Mouse (Mus musculus): ENCODE data around the gene Rrm2. TPM values are rescaled to one million over a fixed set of nuclear protein-coding genes. Genes with fewer than 3 reads are reported as not detected.
"Not testable (repeated sequence)": the region's sequence is repeated elsewhere in the genome, so short reads cannot be mapped to it uniquely, and the experiment has no call there.

The Rrm2 gene
- polyA plus RNA-seq, 1 experiment from 2014 or later, result 640 TPM

DNA sequence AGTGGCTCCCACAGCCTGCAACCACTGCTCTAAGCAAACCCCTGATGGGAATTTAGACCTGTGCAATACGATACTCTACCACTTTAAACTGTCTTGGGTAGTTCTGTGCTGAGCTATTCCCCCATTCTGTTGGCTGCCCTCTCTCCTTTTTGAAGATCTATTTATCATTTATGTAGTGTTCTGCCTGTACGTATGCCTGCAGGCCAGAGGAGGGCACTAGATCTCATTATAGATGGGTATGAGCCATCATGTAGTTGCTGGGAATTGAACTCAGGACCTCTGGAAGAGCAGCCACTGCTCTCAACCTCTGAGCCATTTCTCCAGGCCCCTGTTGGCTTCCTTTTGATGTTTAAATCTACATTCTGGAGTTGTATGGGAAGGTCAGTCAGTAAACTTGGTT is 28.9 kb downstream of the Rrm2 start:
- WGBS, result 75% methylated on average over 2 of the region's 2 CpGs
- H3K4me3 ChIP-seq, result no peak overlapping the region
- no peaks in the 10 kb centered on the region for H3K9me3 ChIP-seq
- H3K27ac ChIP-seq (replicated peaks), result no peak overlapping the region
- DNase-seq (ENCODE audit: low spot score), result no peak
- no peaks in the 10 kb centered on the region for H3K36me3 ChIP-seq (replicated peaks)
- no peaks in the 10 kb centered on the region for H3K4me1 ChIP-seq
- 0 out of 2 replicates have a peak, but pooled peaks cover 2% of the 10 kb centered on the region for H3K27me3 ChIP-seq (replicated peaks; ENCODE audit: low read depth, poor library complexity, severe bottlenecking)

DNA sequence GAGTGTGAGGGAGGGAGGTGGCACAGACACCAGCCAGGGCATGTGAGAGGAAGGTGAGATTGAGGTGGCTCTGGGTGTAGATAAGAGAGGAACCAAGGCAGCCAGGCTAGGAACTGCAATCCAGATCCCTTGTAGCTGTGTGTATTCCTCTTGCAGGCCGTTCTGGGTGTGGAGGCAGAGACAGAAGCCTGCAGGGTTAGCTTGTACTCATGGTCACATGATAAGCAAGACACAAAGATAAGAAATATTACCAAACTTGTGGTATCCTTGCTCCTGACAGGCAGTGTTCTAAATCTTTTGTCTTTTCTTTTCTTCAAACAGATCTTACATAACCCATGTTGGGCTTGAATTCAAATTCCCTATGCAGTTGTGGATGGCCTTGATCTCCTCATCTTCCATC is 31.9 kb downstream of the Rrm2 start:
- H3K27me3 ChIP-seq (replicated peaks; ENCODE audit: low read depth, poor library complexity, severe bottlenecking), result 0 out of 2 replicates have a peak, but pooled peaks cover 2% of the 10 kb centered on the region
- 0 out of 2 replicates have a peak, but pooled peaks cover 6% of the 10 kb centered on the region for H3K4me1 ChIP-seq
- H3K27ac ChIP-seq (replicated peaks), result no peak overlapping the region
- no peak overlapping the region for H3K4me3 ChIP-seq
- WGBS, result 72% methylated on average over 1 of the region's 1 CpGs
- DNase-seq (ENCODE audit: low spot score), result no peak
- H3K9me3 ChIP-seq, result no peaks in the 10 kb centered on the region
- no peaks in the 10 kb centered on the region for H3K36me3 ChIP-seq (replicated peaks)

DNA sequence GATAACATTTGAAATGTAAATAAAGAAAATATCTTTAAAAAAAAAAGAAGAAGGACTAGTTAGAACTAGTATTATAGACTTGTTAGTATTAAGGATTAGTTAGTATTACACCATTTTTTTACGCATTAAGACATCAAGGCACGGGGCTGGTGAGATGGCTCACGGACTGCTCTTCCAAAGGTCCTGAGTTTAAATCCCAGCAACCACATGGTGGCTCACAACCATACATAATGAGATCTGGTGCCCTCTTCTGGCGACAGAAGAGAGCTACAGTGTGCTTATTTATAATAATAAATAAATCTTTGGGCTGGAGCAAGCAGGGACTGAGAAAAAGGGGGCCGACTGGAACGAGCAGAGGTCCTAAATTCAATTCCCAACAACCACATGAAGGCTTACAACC is 33.5 kb downstream of the Rrm2 start:
- H3K9me3 ChIP-seq; H3K4me1 ChIP-seq; DNase-seq (ENCODE audit: low spot score); H3K36me3 ChIP-seq (replicated peaks); H3K27ac ChIP-seq (replicated peaks); H3K27me3 ChIP-seq (replicated peaks; ENCODE audit: low read depth, poor library complexity, severe bottlenecking); H3K4me3 ChIP-seq: not testable (repeated sequence)
- 65% methylated on average over 6 of the region's 6 CpGs for WGBS

- WGBS, result 44% methylated on average over 1 of the region's 1 CpGs
- Histone ChIP-seq H3K4me1 (peaks cover 19% of the 10 kb centered on the region), H3K27me3 (replicated peaks; ENCODE audit: low read depth, poor library complexity, severe bottlenecking) (no peaks in the 10 kb centered on the region), H3K27ac (replicated peaks) (no peak overlapping the region), H3K4me3 (no peak overlapping the region), H3K36me3 (replicated peaks) (no peaks in the 10 kb centered on the region), H3K9me3 (no peaks in the 10 kb centered on the region)
- DNase-seq (ENCODE audit: low spot score), result no peak
Observed at GRCm38 (mm10) chr12:24744309-24744708, 36.3 kb downstream of the Rrm2 start.

- no peak for DNase-seq (ENCODE audit: low spot score)
- Histone ChIP-seq H3K36me3 (replicated peaks) (no peaks in the 10 kb centered on the region), H3K4me1 (peaks cover 19% of the 10 kb centered on the region), H3K27ac (replicated peaks) (0 out of 2 replicates have a peak overlapping the region, but pooled peaks have one; percentile 24), H3K9me3 (no peaks in the 10 kb centered on the region), H3K4me3 (no peak overlapping the region), H3K27me3 (replicated peaks; ENCODE audit: low read depth, poor library complexity, severe bottlenecking) (no peaks in the 10 kb centered on the region)
- 59% methylated on average over 5 of the region's 5 CpGs for WGBS
Observed at GRCm38 (mm10) chr12:24746579-24747296, 38.7 kb downstream of the Rrm2 start.

DNA sequence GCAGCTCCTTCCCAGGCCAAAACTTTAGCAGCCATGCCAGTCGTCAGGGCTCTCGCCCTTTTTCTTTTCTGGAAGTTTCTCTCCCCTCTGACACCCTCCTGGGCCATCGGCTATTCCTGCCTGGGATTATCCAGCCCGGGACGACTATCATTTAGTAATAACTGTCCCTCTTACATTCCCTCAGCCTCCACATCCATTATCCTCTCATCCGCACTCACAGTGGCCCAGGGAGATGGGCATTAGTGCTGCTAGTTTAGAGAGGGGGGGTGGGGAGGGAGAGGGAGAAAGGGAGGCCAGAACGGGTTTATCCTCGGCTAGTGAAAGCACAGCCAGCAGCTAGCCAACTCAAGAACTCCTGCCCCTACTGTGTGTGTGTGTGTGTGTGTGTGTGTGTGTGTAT is 39.3 kb downstream of the Rrm2 start:
- Histone ChIP-seq H3K4me3 (no peak overlapping the region), H3K4me1 (peaks cover 19% of the 10 kb centered on the region), H3K27me3 (replicated peaks; ENCODE audit: low read depth, poor library complexity, severe bottlenecking) (no peaks in the 10 kb centered on the region), H3K9me3 (no peaks in the 10 kb centered on the region), H3K36me3 (replicated peaks) (no peaks in the 10 kb centered on the region), H3K27ac (replicated peaks) (peak overlapping the region; percentile 40; the same call in 1 of the 2 replicates)
- 69% methylated on average over 8 of the region's 8 CpGs for WGBS
- no peak for DNase-seq (ENCODE audit: low spot score)

DNA sequence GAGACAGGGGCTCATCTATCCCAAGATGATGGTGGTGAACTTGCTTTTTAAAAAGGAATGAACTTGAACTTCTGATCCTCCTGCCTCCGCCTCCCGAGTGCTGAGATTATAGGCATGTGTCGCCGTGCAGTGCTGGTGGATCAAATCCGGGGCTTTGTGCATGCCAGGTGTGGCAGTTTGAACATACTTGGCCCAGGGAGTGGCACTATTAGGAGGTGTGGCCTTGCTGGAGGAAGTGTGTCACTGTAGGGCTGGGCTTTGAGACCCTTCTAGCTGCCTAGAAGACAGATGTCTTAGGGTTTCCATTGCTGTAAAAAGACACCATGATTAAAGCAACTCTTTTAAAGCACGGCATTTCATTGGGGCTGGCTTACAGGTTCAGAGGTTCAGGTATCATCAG is 42.5 kb downstream of the Rrm2 start:
- Histone ChIP-seq H3K9me3 (no peaks in the 10 kb centered on the region), H3K36me3 (replicated peaks) (no peaks in the 10 kb centered on the region), H3K27me3 (replicated peaks; ENCODE audit: low read depth, poor library complexity, severe bottlenecking) (no peaks in the 10 kb centered on the region), H3K4me1 (peaks cover 13% of the 10 kb centered on the region), H3K27ac (replicated peaks) (no peak overlapping the region), H3K4me3 (no peak overlapping the region)
- WGBS, result 91% methylated on average over 6 of the region's 6 CpGs
- DNase-seq (ENCODE audit: low spot score), result no peak

DNA sequence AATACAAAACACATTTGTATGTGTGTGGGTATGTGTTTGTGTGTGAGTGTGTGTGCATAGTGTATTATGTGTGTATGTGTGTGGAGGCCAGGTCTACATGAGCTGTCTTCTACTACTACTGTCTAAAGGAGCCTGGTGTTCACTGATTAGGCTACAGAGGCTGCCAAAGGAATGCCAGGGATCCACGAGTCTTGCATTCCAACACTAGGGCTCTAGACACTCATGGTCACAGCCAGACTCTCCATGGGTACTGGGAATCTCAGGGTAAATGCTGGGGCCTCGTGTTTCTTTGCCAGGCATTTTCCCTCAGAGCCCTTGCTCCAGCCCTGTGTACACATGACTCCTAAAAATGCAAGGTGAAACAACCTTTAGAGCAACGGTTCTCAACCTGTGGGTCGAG is 45.6 kb downstream of the Rrm2 start:
- Histone ChIP-seq H3K4me3 (no peak overlapping the region), H3K27ac (replicated peaks) (no peak overlapping the region), H3K4me1 (peaks cover 8% of the 10 kb centered on the region), H3K36me3 (replicated peaks) (no peaks in the 10 kb centered on the region), H3K27me3 (replicated peaks; ENCODE audit: low read depth, poor library complexity, severe bottlenecking) (no peaks in the 10 kb centered on the region), H3K9me3 (no peaks in the 10 kb centered on the region)
- no peak for DNase-seq (ENCODE audit: low spot score)
- 84% methylated on average over 4 of the region's 4 CpGs for WGBS

GRCm38 (mm10) chr12:24754693-24755092 is 46.7 kb downstream of the Rrm2 start:
- Histone ChIP-seq H3K36me3 (replicated peaks) (no peaks in the 10 kb centered on the region), H3K9me3 (no peaks in the 10 kb centered on the region), H3K27ac (replicated peaks) (no peak overlapping the region; the same call in 1 of the 2 replicates), H3K4me1 (peaks cover 8% of the 10 kb centered on the region), H3K4me3 (no peak overlapping the region), H3K27me3 (replicated peaks; ENCODE audit: low read depth, poor library complexity, severe bottlenecking) (no peaks in the 10 kb centered on the region)
- DNase-seq (ENCODE audit: low spot score), result no peak
- 56% methylated on average over 5 of the region's 5 CpGs for WGBS

DNA sequence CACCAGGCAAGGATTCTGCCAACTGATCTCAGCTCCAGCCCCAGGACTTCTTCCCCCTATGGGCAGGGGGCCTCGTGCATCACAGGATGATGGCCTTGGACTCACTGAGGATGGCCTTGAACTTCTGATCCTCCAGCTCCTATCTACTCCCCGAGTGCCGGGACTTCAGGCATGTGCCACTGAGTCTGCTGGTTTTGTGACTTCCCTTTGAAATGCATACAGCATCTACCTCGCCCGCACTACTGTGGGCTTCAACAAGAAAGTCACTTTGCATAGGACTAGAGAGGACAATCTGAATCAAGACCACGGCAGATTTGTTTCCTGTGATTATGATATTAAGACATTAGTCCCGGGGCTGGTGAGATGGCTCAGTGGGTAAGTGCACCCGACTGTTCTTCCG is 47.4 kb downstream of the Rrm2 start:
- peaks cover 8% of the 10 kb centered on the region for H3K4me1 ChIP-seq
- 86% methylated on average over 9 of the region's 9 CpGs for WGBS
- no peak overlapping the region for H3K4me3 ChIP-seq
- no peaks in the 10 kb centered on the region for H3K36me3 ChIP-seq (replicated peaks)
- H3K9me3 ChIP-seq, result no peaks in the 10 kb centered on the region
- H3K27ac ChIP-seq (replicated peaks), result no peak overlapping the region
- no peak for DNase-seq (ENCODE audit: low spot score)
- no peaks in the 10 kb centered on the region for H3K27me3 ChIP-seq (replicated peaks; ENCODE audit: low read depth, poor library complexity, severe bottlenecking)

DNA sequence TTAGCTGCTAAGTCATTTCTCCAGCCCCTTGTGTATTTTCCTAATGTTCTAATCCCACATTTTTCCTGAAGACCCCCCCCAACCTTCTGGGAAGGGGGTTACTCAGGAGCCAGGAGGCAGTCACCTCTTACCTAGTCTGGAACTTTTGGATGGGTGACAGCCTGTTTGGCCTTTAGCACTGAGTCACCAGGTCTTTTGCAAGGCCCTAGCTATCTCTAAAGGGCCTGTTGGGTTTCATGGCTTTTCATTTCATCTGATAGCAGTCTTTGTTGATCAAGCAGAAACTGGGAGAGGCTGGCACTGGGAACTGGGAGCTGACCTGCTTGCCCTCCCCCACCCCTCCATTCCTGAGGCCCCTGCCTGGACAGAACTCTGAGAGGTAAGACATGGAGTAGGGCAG is 49.3 kb downstream of the Rrm2 start:
- no peak overlapping the region for H3K4me3 ChIP-seq
- no peak for DNase-seq (ENCODE audit: low spot score)
- peaks cover 14% of the 10 kb centered on the region for H3K4me1 ChIP-seq
- no peaks in the 10 kb centered on the region for H3K36me3 ChIP-seq (replicated peaks)
- no peak overlapping the region for H3K27ac ChIP-seq (replicated peaks)
- H3K27me3 ChIP-seq (replicated peaks; ENCODE audit: low read depth, poor library complexity, severe bottlenecking), result no peaks in the 10 kb centered on the region
- H3K9me3 ChIP-seq, result no peaks in the 10 kb centered on the region

DNA sequence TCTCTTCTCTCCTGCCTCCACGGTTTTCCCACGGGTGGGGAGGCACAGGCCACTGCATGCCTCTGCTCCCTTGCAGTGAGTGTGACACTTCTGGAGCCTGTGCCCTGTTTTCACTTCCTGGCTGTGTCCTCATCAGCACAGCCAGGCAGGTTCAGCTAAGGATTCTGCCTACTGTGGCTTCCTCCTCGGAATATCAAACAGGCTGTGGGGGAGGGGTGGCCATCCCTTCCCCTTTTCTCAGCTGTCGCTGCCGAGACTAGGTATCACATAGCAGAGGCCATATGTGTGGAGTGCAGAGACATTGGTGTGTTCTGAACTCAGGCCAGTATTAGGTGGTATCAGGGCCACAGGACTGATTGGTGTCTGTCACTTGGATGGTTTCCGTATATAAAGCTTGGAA is 50.3 kb downstream of the Rrm2 start:
- no peaks in the 10 kb centered on the region for H3K27me3 ChIP-seq (replicated peaks; ENCODE audit: low read depth, poor library complexity, severe bottlenecking)
- peak; percentile 57 for DNase-seq (ENCODE audit: low spot score)
- H3K36me3 ChIP-seq (replicated peaks), result no peaks in the 10 kb centered on the region
- no peak overlapping the region for H3K4me3 ChIP-seq
- H3K4me1 ChIP-seq, result peaks cover 22% of the 10 kb centered on the region
- WGBS, result 20% methylated on average over 6 of the region's 6 CpGs
- H3K9me3 ChIP-seq, result no peaks in the 10 kb centered on the region
- no peak overlapping the region; the same call in 1 of the 2 replicates for H3K27ac ChIP-seq (replicated peaks)

DNA sequence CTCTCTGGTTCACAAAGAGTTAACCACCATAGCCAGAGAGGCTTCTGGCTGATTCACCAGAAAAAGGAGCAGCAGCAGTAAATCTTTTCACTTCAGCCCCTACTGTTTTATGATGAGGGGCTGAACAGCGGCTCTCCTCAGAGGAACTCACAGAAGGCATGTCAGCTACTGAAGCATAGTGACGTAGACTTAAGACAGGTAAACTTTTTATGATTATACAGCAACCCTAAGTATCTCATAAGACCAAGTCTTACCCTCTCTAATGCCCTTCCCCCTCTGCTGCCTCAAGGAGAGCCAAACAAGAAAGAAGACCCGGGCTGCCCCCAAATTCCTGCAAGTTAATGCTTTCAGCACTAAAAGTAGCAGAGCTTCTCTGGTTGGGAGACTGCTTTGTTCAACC is 54.2 kb downstream of the Rrm2 start:
- no peaks in the 10 kb centered on the region for H3K27me3 ChIP-seq (replicated peaks; ENCODE audit: low read depth, poor library complexity, severe bottlenecking)
- H3K36me3 ChIP-seq (replicated peaks), result no peaks in the 10 kb centered on the region
- 15% methylated on average over 3 of the region's 3 CpGs for WGBS
- no peak overlapping the region for H3K4me3 ChIP-seq
- H3K27ac ChIP-seq (replicated peaks), result 0 out of 2 replicates have a peak overlapping the region, but pooled peaks have one; percentile 31
- peak; percentile 29 for DNase-seq (ENCODE audit: low spot score)
- no peaks in the 10 kb centered on the region for H3K9me3 ChIP-seq
- H3K4me1 ChIP-seq, result peaks cover 22% of the 10 kb centered on the region

Data from embryonic facial prominence, embryonic 10.5 days (tissue).